In the genomic region with DNA sequence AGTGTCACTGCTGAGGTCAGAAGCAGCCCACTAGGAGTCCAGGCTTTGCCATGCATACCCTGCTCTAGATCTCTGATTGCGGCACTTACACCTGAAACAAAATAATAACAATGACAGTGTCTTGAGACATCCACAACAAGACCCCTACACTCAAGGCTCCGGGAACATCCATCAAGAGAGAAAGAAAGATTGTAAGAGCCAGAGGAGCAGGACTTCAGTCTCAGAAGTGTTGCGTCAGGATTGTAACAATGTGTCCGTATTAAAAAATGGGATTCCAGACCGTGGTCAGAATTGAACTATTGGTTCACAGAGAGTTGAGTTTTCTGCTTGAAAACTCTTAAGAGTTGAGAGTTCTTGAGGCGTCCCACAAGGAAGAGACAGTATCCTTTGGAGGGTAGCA, we compare ENCODE assay signal across 22 mouse cellular contexts. TPM values are rescaled to one million over a fixed set of nuclear protein-coding genes. Genes with fewer than 3 reads are reported as not detected.
A peak's percentile ranks its signal among the peaks of the same experiment; 100 is the strongest.
DNase-seq lines count a peak whose midpoint lies in the region; ATAC-seq and TF ChIP-seq lines count a peak whose summit lies in the region.
"Had no signal": no experiment of that assay in that cellular context is flagged by ENCODE, and none has a peak within 500 bp of the region (broad histone marks: within the 10 kb centered on the region; RNA-seq: fewer than 3 reads in every experiment).

No protein-coding gene starts in this region.

- no peak overlapping the region for H3K4me3 ChIP-seq in intestine, embryonic 14.5 days (ENCODE audit: low read depth, low read length)
- H3K4me3 ChIP-seq in intestine, postnatal 0 days (ENCODE audit: low read depth, low read length), result no peak overlapping the region
- H3K4me3 ChIP-seq in lung, embryonic 16.5 days (ENCODE audit: low read length), result no peak overlapping the region
- H3K4me3 ChIP-seq in midbrain, embryonic 11.5 days (ENCODE audit: low read depth, low read length), result no peak overlapping the region
- H3K4me3 ChIP-seq in midbrain, embryonic 13.5 days (replicated peaks), result no peak overlapping the region
- H3K4me3 ChIP-seq: embryonic facial prominence, embryonic 13.5 days; embryonic facial prominence, embryonic 15.5 days; erythroblast, embryonic 14.5 days; forebrain, embryonic 10.5 days; forebrain, embryonic 12.5 days had no signal

- H3K27me3 ChIP-seq in intestine, embryonic 14.5 days (replicated peaks; ENCODE audit: control insufficient read depth, insufficient read depth, low read length), result no peaks in the 10 kb centered on the region
- H3K27me3 ChIP-seq in intestine, postnatal 0 days (replicated peaks; ENCODE audit: control insufficient read depth, insufficient read depth, low read length), result no peaks in the 10 kb centered on the region
- no peaks in the 10 kb centered on the region for H3K27me3 ChIP-seq in lung, embryonic 16.5 days (ENCODE audit: control insufficient read depth, insufficient read depth, low read depth, low read length)
- H3K27me3 ChIP-seq in midbrain, embryonic 11.5 days (ENCODE audit: control insufficient read depth, insufficient read depth, low read length), result no peaks in the 10 kb centered on the region
- no peaks in the 10 kb centered on the region for H3K27me3 ChIP-seq in midbrain, embryonic 13.5 days
- H3K27me3 ChIP-seq: embryonic facial prominence, embryonic 13.5 days; forebrain, embryonic 12.5 days had no signal

- H3K9me3 ChIP-seq in intestine, embryonic 14.5 days (ENCODE audit: control insufficient read depth, low read length), result no peaks in the 10 kb centered on the region
- no peaks in the 10 kb centered on the region for H3K9me3 ChIP-seq in intestine, postnatal 0 days (ENCODE audit: control insufficient read depth)
- H3K9me3 ChIP-seq in lung, embryonic 16.5 days (ENCODE audit: control insufficient read depth, low read length), result no peaks in the 10 kb centered on the region
- H3K9me3 ChIP-seq in midbrain, embryonic 11.5 days (ENCODE audit: control insufficient read depth, low read length), result no peaks in the 10 kb centered on the region
- H3K9me3 ChIP-seq in midbrain, embryonic 13.5 days, result no peaks in the 10 kb centered on the region
- H3K9me3 ChIP-seq: embryonic facial prominence, embryonic 13.5 days; embryonic facial prominence, embryonic 15.5 days; forebrain, embryonic 10.5 days; forebrain, embryonic 12.5 days had no signal

- peaks cover 17% of the 10 kb centered on the region for H3K4me1 ChIP-seq in intestine, embryonic 14.5 days (replicated peaks; ENCODE audit: control insufficient read depth, insufficient read depth, low read length)
- H3K4me1 ChIP-seq in intestine, postnatal 0 days (replicated peaks; ENCODE audit: control insufficient read depth, insufficient read depth, low read length), result no peaks in the 10 kb centered on the region
- peaks cover 6% of the 10 kb centered on the region; the same call in 1 of the 2 replicates for H3K4me1 ChIP-seq in lung, embryonic 16.5 days (replicated peaks; ENCODE audit: control insufficient read depth, insufficient read depth, low read length)
- H3K4me1 ChIP-seq in midbrain, embryonic 11.5 days (ENCODE audit: control insufficient read depth, insufficient read depth, low read length), result no peaks in the 10 kb centered on the region
- H3K4me1 ChIP-seq in midbrain, embryonic 13.5 days (replicated peaks), result peaks cover 4% of the 10 kb centered on the region
- H3K4me1 ChIP-seq: embryonic facial prominence, embryonic 15.5 days; forebrain, embryonic 12.5 days had no signal

- no peak overlapping the region for H3K9ac ChIP-seq in intestine, embryonic 14.5 days (ENCODE audit: low read length)
- H3K9ac ChIP-seq in intestine, postnatal 0 days (ENCODE audit: low read depth, low read length), result no peak overlapping the region
- H3K9ac ChIP-seq in lung, embryonic 16.5 days (ENCODE audit: low read length), result no peak overlapping the region
- no peak overlapping the region for H3K9ac ChIP-seq in midbrain, embryonic 11.5 days (ENCODE audit: low read length)
- H3K9ac ChIP-seq in midbrain, embryonic 13.5 days (replicated peaks), result no peak overlapping the region
- H3K9ac ChIP-seq: embryonic facial prominence, embryonic 13.5 days; embryonic facial prominence, embryonic 15.5 days; forebrain, embryonic 12.5 days had no signal

- no peak for DNase-seq in intestine, embryonic 14.5 days (ENCODE audit: low spot score)
- no peak for DNase-seq in lung, postnatal 10 days
- peak; percentile 60 for DNase-seq in midbrain, embryonic 11.5 days (ENCODE audit: low spot score, missing footprints)
- DNase-seq: adrenal gland, adult 2 months; adrenal gland, postnatal 10 days; adrenal gland, postnatal 25 days; cerebellum, adult 11 months; cerebellum, adult 18-20 months; cerebellum, adult 8-10 months; cerebellum, adult 9-11 months; cerebellum, postnatal 14 days; cerebellum, postnatal 36 days; embryo, embryonic 11 days had no signal

- no peak for TF ChIP-seq CTCF in intestine, postnatal 0 days (IDR thresholded peaks at IDR 0.05; ENCODE audit: low read depth)

- no peak overlapping the region for H3K4me2 ChIP-seq in intestine, embryonic 14.5 days (ENCODE audit: low read length)
- no peak overlapping the region for H3K4me2 ChIP-seq in intestine, postnatal 0 days (replicated peaks; ENCODE audit: low read depth)
- no peak overlapping the region for H3K4me2 ChIP-seq in lung, embryonic 16.5 days (ENCODE audit: low read depth, low read length)
- H3K4me2 ChIP-seq in midbrain, embryonic 11.5 days, result no peak overlapping the region
- H3K4me2 ChIP-seq in midbrain, embryonic 13.5 days (replicated peaks), result no peak overlapping the region
- H3K4me2 ChIP-seq: embryonic facial prominence, embryonic 13.5 days; embryonic facial prominence, embryonic 15.5 days; forebrain, embryonic 12.5 days had no signal

- no peaks in the 10 kb centered on the region for H3K36me3 ChIP-seq in intestine, embryonic 14.5 days (ENCODE audit: control insufficient read depth, insufficient read depth, low read length)
- no peaks in the 10 kb centered on the region for H3K36me3 ChIP-seq in intestine, postnatal 0 days (ENCODE audit: control insufficient read depth, insufficient read depth)
- no peaks in the 10 kb centered on the region for H3K36me3 ChIP-seq in lung, embryonic 16.5 days (ENCODE audit: control insufficient read depth, insufficient read depth, low read length)
- H3K36me3 ChIP-seq in midbrain, embryonic 11.5 days (ENCODE audit: control insufficient read depth, insufficient read depth, low read length), result no peaks in the 10 kb centered on the region
- no peaks in the 10 kb centered on the region for H3K36me3 ChIP-seq in midbrain, embryonic 13.5 days
- H3K36me3 ChIP-seq: embryonic facial prominence, embryonic 13.5 days; embryonic facial prominence, embryonic 15.5 days; forebrain, embryonic 10.5 days; forebrain, embryonic 12.5 days had no signal

- no peak for ATAC-seq in intestine, embryonic 14.5 days (replicated peaks; ENCODE audit: low FRiP score, low TSS enrichment, low read depth)
- ATAC-seq in intestine, postnatal 0 days, result no peak
- 0 out of 2 replicates have a peak, but pooled peaks have one; percentile 6 for ATAC-seq in lung, embryonic 16.5 days (ENCODE audit: low read depth)
- no peak for ATAC-seq in midbrain, embryonic 11.5 days (ENCODE audit: low FRiP score)
- no peak for ATAC-seq in midbrain, embryonic 13.5 days
- ATAC-seq: forebrain, embryonic 14.5 days had no signal

- 62% methylated on average over 6 of the region's 6 CpGs for WGBS in intestine, embryonic 14.5 days
- 75% methylated on average over 6 of the region's 6 CpGs for WGBS in intestine, postnatal 0 days
- WGBS in lung, embryonic 16.5 days, result 48% methylated on average over 6 of the region's 6 CpGs
- 88% methylated on average over 6 of the region's 6 CpGs for WGBS in midbrain, embryonic 11.5 days
- WGBS in midbrain, embryonic 13.5 days, result 92% methylated on average over 6 of the region's 6 CpGs

- H3K27ac ChIP-seq in intestine, embryonic 14.5 days (ENCODE audit: low read depth), result peak overlapping the region; percentile 18; the same call in 1 of the 2 replicates
- no peak overlapping the region for H3K27ac ChIP-seq in intestine, postnatal 0 days (ENCODE audit: low read depth, low read length)
- H3K27ac ChIP-seq in lung, embryonic 16.5 days (ENCODE audit: low read length), result no peak overlapping the region
- no peak overlapping the region for H3K27ac ChIP-seq in midbrain, embryonic 11.5 days (ENCODE audit: low read depth, low read length)
- H3K27ac ChIP-seq in midbrain, embryonic 13.5 days, result no peak overlapping the region
- H3K27ac ChIP-seq: embryonic facial prominence, embryonic 13.5 days; embryonic facial prominence, embryonic 15.5 days; forebrain, embryonic 10.5 days; forebrain, embryonic 12.5 days had no signal

RNA-seq across cellular contexts. Expression of gene Rerg, which starts 10.3 kb away (rescaled TPM):
- 25.3 and 28.8 TPM in 2 replicates for polyA plus RNA-seq in intestine, embryonic 14.5 days (2014; fragmentation: Nextera tagmentation; extraction: Ambion mirVana)
- 11.6 and 11.8 TPM in 2 replicates for polyA plus RNA-seq in intestine, postnatal 0 days (2015; fragmentation: Nextera tagmentation; extraction: Ambion mirVana)
- polyA plus RNA-seq in lung, embryonic 16.5 days (2015; fragmentation: Nextera tagmentation; extraction: Ambion mirVana), result 24.9 and 25.0 TPM in 2 replicates
- polyA plus RNA-seq in midbrain, embryonic 11.5 days (2014; fragmentation: Nextera tagmentation; extraction: Ambion mirVana), result 1.00 and 1.0 TPM in 2 replicates
- polyA plus RNA-seq in midbrain, embryonic 13.5 days (2015; fragmentation: Nextera tagmentation; extraction: Ambion mirVana), result 2.3 and 2.8 TPM in 2 replicates
- polyA plus RNA-seq: erythroblast, embryonic 14.5 days had no signal
